Mouse (Mus musculus) left cerebral cortex, adult 18-20 months (tissue): ENCODE data around the gene Comt. TPM values are rescaled to one million over a fixed set of nuclear protein-coding genes. Genes with fewer than 3 reads are reported as not detected.

Experiments used
- DNase-seq, 2 experiments: peaks; one replicate each; pipeline ENCODE4 v3.0.0; 2021 to 2022; ENCODE audit warnings: low spot score in 2 of 2, mixed read lengths in 1 of 2
- total RNA-seq, 2 experiments: library from RNA; stranded (reverse); gene quantifications; 2 replicates each; pipeline ENCODE4 v1.2.3; 2021

Comt gene
- total RNA-seq, 2 experiments from 2014 or later = 90.5 to 91.4 TPM

DNA sequence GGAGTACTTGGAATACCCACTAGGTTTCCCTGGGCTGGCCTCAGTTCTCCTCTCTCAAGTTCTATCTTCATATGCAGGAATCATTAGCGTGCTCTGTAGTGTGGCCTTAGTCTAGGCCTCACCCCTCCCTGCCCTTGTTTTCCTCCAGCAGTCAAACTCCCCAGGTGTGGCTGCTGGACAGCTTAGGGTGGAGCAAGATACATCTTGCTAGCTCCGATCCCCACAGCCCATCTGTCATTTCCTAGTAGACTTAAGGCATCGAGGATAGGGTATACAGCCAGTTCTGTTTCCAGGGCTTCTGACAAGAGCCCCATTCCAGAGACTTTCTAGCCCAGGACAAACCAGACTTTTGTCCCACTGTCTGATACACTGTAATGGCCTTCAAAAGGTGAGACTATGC lies 34.9 kb downstream of the Comt start:
- DNase-seq = no peak

DNA sequence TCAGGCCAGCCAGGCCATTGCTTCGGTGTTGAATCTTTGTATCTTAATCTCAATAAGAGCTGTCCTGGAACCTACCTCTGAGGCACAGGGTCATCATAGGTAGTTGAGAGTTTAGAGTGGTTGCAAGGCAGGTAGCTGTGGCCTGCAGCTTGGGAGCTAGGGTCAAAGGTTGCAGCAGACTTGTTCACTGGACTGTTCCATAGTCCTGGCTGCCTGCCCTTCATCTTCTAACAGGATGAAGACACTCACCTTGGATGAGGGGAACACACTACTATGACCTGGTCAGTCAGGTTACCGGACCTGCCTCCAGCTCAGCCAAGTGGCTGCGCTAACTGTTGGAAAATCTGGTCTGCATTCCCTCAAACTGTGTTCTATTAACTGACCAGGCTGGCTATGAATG lies 35.5 kb downstream of the Comt start:
- DNase-seq = no peak

DNA sequence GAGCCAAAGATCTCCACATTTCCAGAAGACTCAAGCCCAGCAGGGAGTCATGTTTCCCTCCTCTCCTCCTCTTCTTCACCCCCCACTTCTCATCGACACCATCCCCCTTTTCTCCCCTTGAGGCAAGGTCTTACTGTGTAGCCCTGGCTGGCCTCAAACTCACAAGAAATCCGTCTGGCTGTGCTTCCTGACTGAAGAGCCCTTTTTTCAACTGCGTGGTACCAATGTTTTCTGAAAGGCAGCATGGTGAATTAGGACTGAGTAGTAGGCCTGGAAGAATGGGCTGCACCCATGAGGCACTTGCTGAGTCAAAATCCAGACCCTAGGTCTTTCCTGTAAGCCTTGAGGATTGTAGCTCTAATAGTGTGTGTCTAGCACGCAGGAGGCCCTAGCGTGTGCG lies 36.3 kb downstream of the Comt start:
- no peak for DNase-seq

DNA sequence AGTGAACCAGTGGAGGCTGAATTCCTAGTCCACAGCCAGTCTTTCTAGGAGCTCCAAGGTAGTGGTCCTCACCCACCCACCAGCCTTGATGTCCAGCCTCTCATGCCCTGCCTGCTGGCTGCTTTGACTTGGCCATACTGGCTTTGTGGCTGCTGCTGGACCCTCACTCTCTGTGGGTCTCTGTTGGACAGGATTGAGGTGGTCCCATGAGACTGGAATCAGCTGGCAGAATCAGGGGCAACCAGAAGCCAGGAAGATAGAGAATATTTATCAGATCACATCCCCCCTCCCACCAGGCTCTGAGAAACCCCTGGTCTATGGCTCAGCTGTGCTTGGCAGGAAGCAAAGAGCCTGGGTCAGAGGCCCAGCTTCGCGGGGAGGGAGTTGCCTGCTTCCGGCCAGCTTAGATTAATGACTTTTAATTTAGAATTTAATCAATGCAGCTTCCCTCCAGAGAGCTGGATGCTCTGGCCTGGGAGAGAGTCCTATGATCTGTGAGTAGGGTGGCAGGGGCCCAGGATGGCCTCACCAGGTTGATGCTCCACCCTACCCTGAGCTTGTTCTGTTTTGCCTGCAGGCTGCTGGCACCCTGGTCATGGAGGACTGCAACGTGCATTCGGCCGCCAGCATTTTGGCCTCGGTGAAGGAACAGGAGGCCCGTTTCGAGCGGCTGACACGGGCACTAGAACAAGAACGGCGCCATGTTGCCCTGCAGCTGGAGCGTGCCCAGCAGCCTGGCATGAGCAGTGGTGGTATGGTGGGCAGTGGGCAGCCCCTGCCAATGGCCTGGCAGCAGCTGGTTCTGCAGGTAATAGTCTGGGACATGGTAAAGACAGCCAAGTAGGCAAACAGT lies 37.8 kb downstream of the Comt start:
- DNase-seq = no peak

DNA sequence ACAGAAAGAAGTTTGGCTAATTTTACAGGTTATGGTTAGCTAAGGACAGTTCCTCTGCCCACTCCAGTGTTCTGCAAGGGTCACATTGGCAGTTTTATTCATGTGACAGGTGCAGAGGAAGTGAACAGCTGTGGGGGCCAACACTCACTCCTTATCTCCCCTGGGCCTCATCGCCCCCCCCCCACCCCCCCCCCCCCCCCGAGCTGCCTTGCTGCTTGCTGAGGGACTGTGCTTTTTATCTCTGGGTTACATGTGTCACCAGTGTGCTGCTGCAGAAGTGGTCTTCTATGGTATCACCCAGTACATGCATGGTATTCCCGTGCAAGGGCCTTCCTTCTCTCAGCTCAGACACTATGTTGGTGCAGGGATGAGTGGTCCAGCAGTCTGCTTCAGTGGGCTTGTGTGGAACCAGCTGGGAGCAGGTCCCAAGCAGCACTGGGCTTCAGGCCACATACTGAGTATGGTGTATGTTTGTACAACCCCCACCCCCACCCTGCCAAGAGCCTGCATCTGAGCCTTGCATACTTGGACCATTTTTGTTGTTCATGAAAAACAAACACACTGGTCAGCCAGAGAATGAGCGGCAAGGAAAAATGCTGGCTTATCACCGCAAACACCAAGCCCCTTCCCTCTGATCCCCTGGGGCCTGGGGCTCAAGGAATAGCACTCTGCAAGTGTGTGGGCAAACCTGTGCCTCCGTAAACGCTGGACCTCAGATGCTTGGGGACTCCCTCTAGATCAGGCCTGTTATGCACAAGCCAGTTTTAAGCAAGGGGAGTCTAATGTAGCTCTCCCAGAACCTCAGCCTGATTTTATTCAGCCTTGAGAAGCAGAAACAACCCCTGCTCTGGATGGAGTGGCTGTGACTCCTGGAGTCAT lies 38.7 kb downstream of the Comt start:
- DNase-seq = no peak

DNA sequence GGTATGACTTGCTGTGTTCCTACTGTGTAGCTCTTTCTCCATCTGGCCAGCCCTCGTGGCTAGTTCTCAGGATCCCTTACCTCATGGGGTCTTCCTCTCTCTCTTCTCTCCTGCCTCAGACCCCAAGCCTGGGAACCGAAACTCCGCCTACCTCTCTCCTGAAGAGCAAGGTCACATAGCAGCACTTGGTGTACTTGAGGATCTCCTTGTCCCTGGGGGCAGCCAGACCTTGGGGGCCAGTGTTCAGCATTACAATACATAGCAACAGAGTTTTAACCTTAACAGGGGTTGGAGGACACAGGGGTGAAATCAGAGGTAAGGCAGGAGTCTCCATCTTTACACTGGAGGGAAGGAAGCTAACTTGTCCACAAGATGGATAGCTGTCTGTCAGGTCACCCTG lies 39.7 kb downstream of the Comt start:
- no peak for DNase-seq

DNA sequence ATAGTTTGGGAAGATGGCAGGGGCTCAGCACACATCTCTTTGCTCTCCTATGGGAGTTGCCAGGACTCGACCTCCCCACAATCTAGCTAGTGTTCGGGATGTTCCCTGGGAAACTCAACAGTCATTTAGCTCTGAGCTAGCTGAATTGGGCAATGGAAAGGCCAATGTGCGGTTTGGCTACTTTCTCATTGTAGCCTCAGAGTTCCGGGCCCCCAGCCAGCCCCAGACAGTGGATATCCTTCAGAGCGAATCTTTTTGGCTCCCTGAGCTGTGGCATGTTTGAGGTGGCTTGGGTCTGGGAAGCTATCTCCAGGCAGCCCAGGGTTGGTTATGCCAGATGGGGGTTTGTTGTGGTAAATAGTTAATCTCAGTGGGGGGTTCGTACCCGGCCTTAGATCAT lies 40.2 kb downstream of the Comt start:
- DNase-seq = no peak

DNA sequence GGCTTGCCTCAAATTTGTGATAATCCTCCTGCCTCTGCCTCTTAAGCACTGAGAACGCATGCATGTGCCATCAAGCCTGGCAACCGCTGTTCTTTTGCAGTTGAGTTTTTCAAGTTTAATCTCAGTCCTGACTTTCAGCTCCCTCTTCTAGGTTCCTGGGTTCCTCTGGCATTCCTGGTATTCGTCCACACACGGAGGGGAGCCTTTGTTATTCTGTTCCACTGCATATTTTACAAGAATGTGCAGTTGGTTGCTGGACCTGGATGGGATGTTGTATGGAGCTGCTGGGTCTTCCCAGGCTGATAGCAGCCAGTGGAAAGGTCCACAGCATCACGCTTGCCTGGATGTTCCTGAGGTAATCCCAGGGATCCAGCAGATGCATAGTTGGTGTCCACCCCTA lies 41.2 kb downstream of the Comt start:
- no peak for DNase-seq

DNA sequence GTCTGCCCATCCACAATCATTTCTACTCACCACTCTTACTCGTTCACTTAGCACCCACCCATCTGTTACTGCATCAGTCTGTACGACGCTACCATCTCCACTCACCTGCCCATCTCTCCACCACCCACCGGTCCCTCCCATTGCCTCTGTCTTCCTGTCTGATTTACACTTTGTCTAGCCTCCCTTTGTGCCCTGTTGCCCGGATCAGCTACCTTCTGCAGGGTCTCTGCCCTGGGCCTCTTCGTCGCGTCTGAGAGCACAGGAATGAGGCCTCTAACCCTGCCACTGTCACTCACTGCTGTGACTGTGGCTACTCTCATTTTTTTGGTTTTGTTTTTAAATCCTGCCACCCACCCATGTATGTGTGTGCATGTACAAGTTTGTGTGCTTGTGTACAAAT lies 42.0 kb downstream of the Comt start:
- DNase-seq = no peak

DNA sequence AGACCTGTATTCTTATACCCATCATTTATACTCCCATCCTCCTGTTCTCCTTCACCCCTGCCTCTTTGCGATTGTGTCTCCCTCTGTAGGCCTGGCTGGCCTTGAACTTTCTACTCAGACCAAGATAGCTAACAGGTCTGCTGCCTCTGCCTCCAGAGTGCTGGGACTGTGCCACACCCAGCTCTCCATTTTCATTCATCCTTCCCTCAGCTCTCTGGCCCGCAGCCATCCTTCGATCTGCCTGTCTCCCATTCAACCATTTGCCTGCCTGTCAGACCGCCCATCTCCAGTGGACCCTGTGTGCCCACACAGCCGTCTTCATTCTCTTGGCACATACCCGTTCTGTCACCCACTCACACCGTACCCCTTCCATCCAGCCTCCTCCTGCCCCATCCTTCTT lies 42.4 kb downstream of the Comt start:
- no peak for DNase-seq

DNA sequence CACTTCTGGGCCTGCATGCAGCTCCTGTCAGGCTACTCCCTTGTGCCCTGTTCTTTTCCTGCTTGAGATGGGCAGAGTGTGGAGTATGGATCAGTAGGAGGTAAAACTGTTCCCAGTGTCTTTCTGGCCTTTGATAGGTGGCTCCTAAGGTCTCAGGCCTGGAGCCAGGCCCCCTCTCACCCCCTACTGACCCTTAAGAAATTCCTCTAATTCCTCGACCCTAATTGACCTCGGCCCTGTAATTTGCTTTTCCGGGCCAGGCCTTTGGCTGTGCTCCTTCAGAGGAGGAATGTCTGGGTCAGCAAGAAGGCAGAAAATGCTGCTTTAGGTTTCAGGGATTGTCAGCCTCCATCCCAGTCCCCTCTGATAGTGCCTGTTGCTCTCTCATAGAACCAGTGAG lies 42.9 kb downstream of the Comt start:
- no peak for DNase-seq

DNA sequence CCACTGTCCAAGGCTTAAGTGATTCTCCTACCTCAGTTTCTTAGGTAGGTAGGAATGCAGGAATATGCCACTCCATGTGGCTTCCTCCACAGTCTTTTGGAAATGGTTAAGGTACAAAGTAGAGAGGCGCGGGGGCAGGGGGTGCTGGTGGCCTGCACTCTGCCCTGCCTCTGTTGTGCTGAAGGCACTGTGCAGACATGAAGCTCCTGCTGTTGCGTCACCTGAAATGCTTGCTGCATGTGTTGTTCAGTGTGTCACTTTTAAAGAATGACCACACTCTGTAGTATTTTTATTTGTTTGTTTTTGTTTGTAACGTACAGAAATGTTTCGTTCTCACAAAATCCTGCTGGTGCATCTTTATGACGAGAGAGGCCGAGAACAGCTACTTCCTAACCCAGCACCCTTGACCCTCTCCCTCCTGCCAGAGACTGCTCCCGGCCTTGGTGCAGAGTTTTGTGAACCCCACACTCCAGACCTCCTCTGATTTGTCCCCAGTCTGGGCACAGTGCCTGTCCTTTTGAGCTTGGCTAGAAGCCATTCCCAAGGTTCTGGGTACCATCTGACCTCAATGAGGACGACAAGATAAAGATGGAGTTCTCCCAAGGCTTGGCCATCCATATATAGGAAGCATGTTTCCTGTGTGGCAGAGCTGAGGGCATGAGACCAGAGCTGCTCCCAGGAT lies 43.5 kb downstream of the Comt start:
- DNase-seq = no peak

DNA sequence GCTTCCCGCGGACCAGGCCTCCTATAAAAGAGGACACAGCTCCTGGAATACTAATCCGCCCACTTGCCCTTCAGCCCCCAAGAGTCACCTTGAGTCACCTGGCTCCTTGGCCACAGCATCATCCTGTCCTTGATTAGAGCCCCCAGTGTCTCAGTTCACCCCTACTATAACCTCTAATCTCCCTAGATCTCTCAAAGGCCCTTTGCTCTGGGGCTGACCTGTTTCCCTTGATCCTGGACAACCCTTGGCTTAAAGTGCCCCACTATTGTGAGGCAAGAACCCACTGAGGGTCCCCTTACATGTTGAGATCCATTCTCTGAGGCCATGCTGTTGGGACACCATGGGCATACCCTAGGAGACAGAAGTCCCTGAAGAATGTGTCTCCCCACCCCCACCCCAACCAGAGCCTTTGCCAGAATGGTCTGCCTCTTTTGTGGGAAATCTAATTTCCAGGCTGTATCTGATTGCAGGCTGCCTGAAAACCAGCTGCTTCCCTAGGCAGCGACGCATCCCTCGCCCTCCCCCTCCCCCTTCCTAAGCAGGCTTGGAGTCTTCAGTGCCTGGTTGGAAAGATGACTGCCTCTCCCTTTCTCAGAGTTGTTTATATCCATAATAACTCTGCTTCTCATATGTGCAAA lies 44.9 kb downstream of the Comt start:
- no peak for DNase-seq

DNA sequence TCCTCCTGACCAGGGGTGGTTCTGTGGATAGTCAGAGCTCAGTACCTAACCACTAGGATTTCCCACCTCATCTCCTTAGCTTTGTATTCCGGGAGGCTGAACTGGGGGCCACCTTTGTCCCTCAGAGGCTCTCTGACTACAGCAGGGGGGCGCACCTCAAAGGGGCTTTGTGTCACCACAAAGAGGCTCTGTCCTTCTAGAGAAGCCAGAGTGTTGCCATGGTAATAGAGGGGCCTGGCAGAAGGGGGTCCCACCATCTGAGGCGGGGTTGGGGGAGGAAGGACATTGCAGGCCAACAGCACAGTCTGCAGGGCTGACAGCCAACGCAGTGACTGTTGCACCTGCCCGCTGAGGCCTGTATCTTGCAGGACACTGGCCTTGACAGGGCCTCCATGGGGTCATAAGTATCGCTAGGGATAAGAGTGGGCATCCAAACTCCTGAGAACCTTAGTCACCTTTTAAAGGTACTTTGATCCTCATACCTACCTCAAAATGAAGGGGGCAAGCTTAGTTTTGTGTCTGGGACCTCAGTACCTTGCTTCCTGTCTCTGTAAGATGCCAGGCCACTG lies 46.1 kb downstream of the Comt start:
- DNase-seq = no peak

DNA sequence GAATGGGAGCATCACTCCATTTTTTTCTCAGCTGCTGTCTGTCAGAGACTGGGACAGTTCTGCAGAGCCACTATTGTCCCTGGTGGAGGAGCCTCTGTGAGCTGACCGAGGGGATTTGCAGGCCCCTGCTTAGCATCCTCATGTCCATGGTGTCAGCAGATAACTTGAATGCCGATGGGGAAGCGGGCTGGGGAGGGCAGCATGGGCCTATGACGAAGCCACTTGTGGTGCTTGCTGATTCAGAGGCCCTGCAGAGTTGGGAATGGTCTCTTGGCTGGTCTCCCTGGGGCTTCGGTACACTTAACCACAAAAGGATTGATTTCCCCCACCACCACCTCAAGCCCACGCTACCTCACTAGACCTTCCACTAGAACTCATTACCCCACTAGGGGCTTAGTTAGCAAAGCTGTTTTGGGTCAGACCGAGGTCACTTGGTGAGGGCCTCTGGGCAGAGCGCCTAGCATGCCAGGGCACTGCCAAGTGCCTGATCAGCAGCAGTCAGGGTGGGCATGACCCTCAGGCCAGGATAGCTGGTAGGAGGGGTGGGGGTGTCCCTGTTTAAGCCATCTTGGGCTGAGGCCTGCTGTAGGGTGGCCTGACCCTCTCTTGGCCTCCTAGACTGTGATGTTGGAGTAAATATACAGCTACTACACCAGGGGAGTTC lies 47.2 kb downstream of the Comt start:
- DNase-seq = no peak

DNA sequence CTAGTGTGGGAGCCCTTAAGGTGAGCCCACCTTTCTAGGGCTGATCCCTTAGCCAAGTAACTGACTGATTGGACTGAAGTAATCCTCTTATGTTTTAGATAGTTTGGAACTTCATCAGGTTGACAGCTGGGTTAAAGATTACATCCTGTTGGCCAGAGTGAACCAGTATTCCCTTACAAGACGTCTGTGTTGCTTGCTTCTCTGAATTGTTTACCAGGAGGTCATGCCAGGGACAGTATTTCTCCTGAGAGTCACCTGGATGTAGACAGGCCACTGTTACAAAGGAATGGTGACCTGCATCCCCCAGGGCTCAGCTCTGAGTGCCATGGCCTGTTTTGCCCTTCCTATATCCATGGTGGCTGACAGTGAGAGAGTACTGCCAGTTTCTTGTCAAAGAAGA lies 48.2 kb downstream of the Comt start:
- no peak for DNase-seq

DNA sequence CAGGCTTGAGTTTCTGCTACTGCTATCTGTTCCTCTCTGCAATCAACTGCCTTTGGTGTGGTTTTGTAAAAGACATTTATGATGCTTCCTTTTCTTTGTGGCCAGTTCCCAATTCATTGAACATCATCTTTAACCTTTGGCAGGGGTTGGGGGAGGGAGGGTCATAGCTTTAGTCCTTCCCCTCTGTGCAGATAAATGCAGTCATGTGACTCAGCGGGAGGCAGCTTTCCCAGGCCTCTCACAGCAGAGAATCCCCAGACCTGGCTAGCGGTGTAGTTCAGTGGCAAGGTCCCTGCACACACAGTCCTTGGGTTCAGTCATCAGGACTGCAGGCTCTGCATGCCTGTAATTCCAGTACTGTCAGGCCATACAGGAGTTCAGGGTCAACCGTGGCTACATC lies 49.4 kb downstream of the Comt start:
- no peak for DNase-seq

DNA sequence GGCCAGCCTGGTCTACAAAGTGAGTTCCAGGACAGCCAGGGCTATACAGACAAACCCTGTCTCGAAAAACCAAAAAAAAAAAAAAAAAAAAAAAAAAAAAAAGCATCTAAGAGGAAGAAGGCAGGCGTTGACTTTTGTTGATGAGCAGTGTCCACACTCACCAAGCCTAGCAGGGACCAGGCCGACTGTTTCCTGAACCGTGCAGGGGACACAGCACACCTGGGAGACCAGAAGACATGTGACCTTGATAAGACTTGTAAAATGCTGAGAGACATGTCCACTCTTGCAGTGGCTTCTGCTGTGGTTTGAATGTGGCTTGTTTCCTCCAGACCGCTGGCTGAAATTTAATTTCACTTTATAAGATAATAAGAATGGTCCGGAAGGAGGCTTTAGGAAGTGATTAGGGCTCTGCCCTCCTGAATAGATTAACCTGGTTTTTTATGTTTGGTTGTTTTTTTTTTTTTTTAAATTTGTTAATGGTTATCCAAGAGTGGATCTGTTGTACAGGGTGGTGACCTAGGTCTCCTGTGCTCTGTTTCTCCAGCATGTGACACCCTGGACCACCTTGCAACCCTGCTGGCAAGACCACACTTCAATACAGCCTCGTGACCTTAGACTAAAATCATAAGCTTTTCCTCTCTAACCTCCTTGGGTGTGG lies 50.2 kb downstream of the Comt start:
- DNase-seq = no peak

DNA sequence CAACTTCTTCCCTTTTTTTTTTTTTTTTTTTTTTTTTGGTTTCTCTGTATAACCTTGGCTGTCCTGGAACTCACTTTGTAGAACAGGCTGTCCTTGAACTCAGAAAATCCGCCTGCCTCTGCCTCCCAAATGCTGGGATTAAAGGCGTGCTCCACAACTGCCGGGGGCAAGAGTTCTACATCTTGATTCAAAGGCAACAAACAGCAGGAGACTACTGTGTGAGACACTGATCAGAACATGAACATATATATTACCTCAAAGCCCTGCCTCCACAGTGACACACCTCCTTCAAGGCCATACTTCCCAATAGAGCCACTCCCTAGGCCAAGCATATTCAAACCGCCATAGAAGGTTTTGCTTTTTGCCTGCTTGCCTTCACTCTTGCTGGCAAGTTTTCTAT lies 53.0 kb downstream of the Comt start:
- DNase-seq = no peak

DNA sequence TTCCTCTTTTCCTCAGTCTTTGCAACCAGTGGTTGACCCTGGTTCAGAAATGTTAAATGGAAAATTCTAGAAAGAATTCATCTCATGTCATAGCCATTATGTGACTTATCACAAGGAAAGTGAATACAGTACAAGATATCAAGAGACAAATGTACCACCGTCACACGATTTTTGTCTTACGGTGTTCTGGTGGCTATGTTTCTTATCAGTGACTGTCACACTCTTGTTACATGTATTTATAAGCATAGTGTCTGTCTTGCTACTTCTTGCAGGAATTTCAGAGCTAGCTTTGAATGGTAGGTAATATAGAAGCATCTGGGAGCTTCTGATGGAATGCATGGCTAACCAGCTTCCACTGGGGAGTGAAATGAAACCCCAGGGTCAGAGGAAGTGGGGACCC lies 56.5 kb downstream of the Comt start:
- no peak for DNase-seq
